In the genomic region with DNA sequence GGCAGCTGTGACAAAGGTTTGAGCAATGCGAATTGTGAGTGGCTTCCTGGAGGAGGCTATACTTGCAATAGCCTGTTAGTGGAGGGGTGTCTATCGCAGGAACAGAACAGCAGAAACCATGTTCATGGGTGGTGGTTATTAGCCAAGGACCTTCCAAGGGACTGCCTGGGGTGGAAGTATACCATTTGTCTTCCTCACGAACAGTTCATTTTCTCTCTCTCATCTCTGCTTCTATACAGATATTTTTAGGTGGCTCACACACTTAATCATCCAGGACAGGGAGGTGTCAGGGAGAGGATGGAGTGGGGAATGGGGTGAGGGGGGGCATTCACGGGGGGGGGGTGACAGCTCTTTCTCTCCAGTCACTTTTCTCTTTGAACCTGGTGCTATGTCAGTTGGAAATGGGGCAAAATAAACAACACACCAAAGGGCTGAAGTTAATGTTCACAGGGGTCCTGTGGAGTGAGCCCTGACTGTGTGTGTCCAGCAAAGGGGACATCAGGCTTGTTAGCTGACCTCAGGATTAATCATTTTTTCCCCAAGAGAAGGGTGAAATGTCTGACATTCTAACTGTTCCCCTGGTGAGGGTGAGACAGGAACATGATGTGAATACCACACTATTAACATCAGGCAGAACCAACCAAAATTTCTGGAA, we compare ENCODE assay signal across 23 mouse cellular contexts.
DNase-seq lines count a peak whose midpoint lies in the region; ATAC-seq and TF ChIP-seq lines count a peak whose summit lies in the region.
"Had no signal": no experiment of that assay in that cellular context is flagged by ENCODE, and none has a peak within 500 bp of the region (broad histone marks: within the 10 kb centered on the region; RNA-seq: fewer than 3 reads in every experiment).

No protein-coding gene starts in this region.

- no peak for DNase-seq in forebrain, embryonic 14.5 days (ENCODE audit: low spot score)
- peak; percentile 64 for DNase-seq in heart, adult 11 months
- no peak for DNase-seq in heart, adult 2 months
- DNase-seq in layer of hippocampus, adult 2 months (ENCODE audit: low spot score in 2 of 2) = no peak
- DNase-seq in layer of hippocampus, adult 18-20 months (ENCODE audit: low spot score in 2 of 2) = no peak
- no peak for DNase-seq in lung, postnatal 36 days
- DNase-seq: adrenal gland, adult 8-10 months; adrenal gland, postnatal 25 days; cerebellum, adult 11-12 months; cerebellum, adult 8-10 months; cerebellum, postnatal 10 days; cerebellum, postnatal 36 days; embryo, embryonic 11 days; gastrocnemius, postnatal 25 days had no signal

- peaks cover 32% of the 10 kb centered on the region for H3K4me1 ChIP-seq in forebrain, embryonic 14.5 days (ENCODE audit: control insufficient read depth, insufficient read depth, low read length)
- peaks cover 6% of the 10 kb centered on the region; the same call in 1 of the 2 replicates for H3K4me1 ChIP-seq in forebrain, embryonic 12.5 days
- H3K4me1 ChIP-seq in heart, adult 2 months (ENCODE audit: control insufficient read depth, insufficient read depth, low read length) = no peaks in the 10 kb centered on the region
- H3K4me1 ChIP-seq in lung, embryonic 16.5 days (replicated peaks; ENCODE audit: control insufficient read depth, insufficient read depth, low read length) = peaks cover 12% of the 10 kb centered on the region; the same call in 1 of the 2 replicates
- H3K4me1 ChIP-seq: intestine, embryonic 15.5 days had no signal

- no peak overlapping the region for H3K9ac ChIP-seq in forebrain, embryonic 14.5 days (ENCODE audit: low read length)
- no peak overlapping the region for H3K9ac ChIP-seq in forebrain, embryonic 12.5 days
- no peak overlapping the region for H3K9ac ChIP-seq in heart, adult 2 months (ENCODE audit: low read depth, low read length)
- H3K9ac ChIP-seq in lung, embryonic 16.5 days (ENCODE audit: low read length) = no peak overlapping the region
- H3K9ac ChIP-seq: embryonic facial prominence, embryonic 13.5 days; hindbrain, embryonic 15.5 days; intestine, embryonic 15.5 days had no signal

- no peaks in the 10 kb centered on the region for H3K79me2 ChIP-seq in heart, adult 2 months (replicated peaks; ENCODE audit: control insufficient read depth, insufficient read depth, low read length)

- H3K27me3 ChIP-seq in forebrain, embryonic 14.5 days (replicated peaks; ENCODE audit: control insufficient read depth, insufficient read depth, low read length) = no peaks in the 10 kb centered on the region
- no peaks in the 10 kb centered on the region for H3K27me3 ChIP-seq in forebrain, embryonic 12.5 days
- no peaks in the 10 kb centered on the region for H3K27me3 ChIP-seq in heart, adult 2 months (ENCODE audit: control insufficient read depth, insufficient read depth, low read length)
- no peaks in the 10 kb centered on the region for H3K27me3 ChIP-seq in lung, embryonic 16.5 days (ENCODE audit: control insufficient read depth, insufficient read depth, low read depth, low read length)
- H3K27me3 ChIP-seq: embryonic facial prominence, embryonic 13.5 days; hindbrain, embryonic 15.5 days; intestine, embryonic 15.5 days had no signal

- ATAC-seq in forebrain, embryonic 14.5 days = no peak
- no peak for ATAC-seq in forebrain, embryonic 12.5 days (ENCODE audit: low FRiP score)
- peak; percentile 78 for ATAC-seq in lung, embryonic 16.5 days (ENCODE audit: low read depth)
- ATAC-seq: activated CD4-positive, CD25-positive, alpha-beta regulatory T cell, adult 4 months; intestine, embryonic 15.5 days had no signal

- no peak for TF ChIP-seq EP300 in heart, adult 2 months (IDR thresholded peaks at IDR 0.05; ENCODE audit: insufficient read depth, low read depth, low read length)

- TF ChIP-seq POLR2A in heart, adult 2 months (IDR thresholded peaks at IDR 0.05; ENCODE audit: insufficient read depth, low read depth, low read length) = no peak

- 72% methylated on average over 4 of the region's 4 CpGs for WGBS in forebrain, embryonic 14.5 days
- 82% methylated on average over 4 of the region's 4 CpGs for WGBS in forebrain, embryonic 12.5 days
- 77% methylated on average over 4 of the region's 4 CpGs for WGBS in heart, adult 2 months
- WGBS in lung, embryonic 16.5 days = 42% methylated on average over 4 of the region's 4 CpGs

- no peak overlapping the region for H3K4me2 ChIP-seq in forebrain, embryonic 14.5 days (ENCODE audit: low read length)
- no peak overlapping the region for H3K4me2 ChIP-seq in forebrain, embryonic 12.5 days
- H3K4me2 ChIP-seq in lung, embryonic 16.5 days (ENCODE audit: low read depth, low read length) = no peak overlapping the region
- H3K4me2 ChIP-seq: embryonic facial prominence, embryonic 13.5 days; heart, embryonic 11.5 days; hindbrain, embryonic 15.5 days; intestine, embryonic 15.5 days had no signal

- no peaks in the 10 kb centered on the region for H3K9me3 ChIP-seq in forebrain, embryonic 14.5 days (replicated peaks; ENCODE audit: control insufficient read depth, low read length)
- no peaks in the 10 kb centered on the region for H3K9me3 ChIP-seq in forebrain, embryonic 12.5 days
- H3K9me3 ChIP-seq in lung, embryonic 16.5 days (ENCODE audit: control insufficient read depth, low read length) = no peaks in the 10 kb centered on the region
- H3K9me3 ChIP-seq: embryonic facial prominence, embryonic 10.5 days; embryonic facial prominence, embryonic 13.5 days; hindbrain, embryonic 15.5 days; intestine, embryonic 15.5 days had no signal

- H3K27ac ChIP-seq in forebrain, embryonic 14.5 days (ENCODE audit: low read depth, low read length) = 0 out of 2 replicates have a peak overlapping the region, but pooled peaks have one; percentile 14
- no peak overlapping the region for H3K27ac ChIP-seq in forebrain, embryonic 12.5 days
- no peak overlapping the region for H3K27ac ChIP-seq in heart, adult 2 months
- peak overlapping the region; percentile 43; the same call in 1 of the 2 replicates for H3K27ac ChIP-seq in layer of hippocampus, adult 2 months
- no peak overlapping the region; the same call in none of the 2 replicates for H3K27ac ChIP-seq in lung, embryonic 16.5 days (ENCODE audit: low read length)
- H3K27ac ChIP-seq: embryonic facial prominence, embryonic 10.5 days; embryonic facial prominence, embryonic 13.5 days; hindbrain, embryonic 15.5 days; intestine, embryonic 15.5 days had no signal

- H3K4me3 ChIP-seq in forebrain, embryonic 14.5 days (ENCODE audit: low read depth, low read length) = no peak overlapping the region
- no peak overlapping the region for H3K4me3 ChIP-seq in forebrain, embryonic 12.5 days (replicated peaks)
- no peak overlapping the region for H3K4me3 ChIP-seq in heart, adult 2 months
- no peak overlapping the region for H3K4me3 ChIP-seq in layer of hippocampus, adult 2 months
- H3K4me3 ChIP-seq in lung, embryonic 16.5 days (ENCODE audit: low read length) = no peak overlapping the region
- H3K4me3 ChIP-seq: embryonic facial prominence, embryonic 10.5 days; embryonic facial prominence, embryonic 13.5 days; erythroblast, embryonic 14.5 days; hindbrain, embryonic 15.5 days; intestine, embryonic 15.5 days had no signal

- TF ChIP-seq CTCF in heart, adult 2 months (IDR thresholded peaks at IDR 0.05) = no peak
- no peak for TF ChIP-seq CTCF in layer of hippocampus, adult 2 months (conservative IDR thresholded peaks at IDR 0.05)

- H3K36me3 ChIP-seq in forebrain, embryonic 14.5 days (ENCODE audit: control insufficient read depth, insufficient read depth, low read length) = no peaks in the 10 kb centered on the region
- no peaks in the 10 kb centered on the region for H3K36me3 ChIP-seq in forebrain, embryonic 12.5 days (replicated peaks)
- no peaks in the 10 kb centered on the region for H3K36me3 ChIP-seq in heart, adult 2 months (ENCODE audit: control insufficient read depth, insufficient read depth, low read length)
- H3K36me3 ChIP-seq in lung, embryonic 16.5 days (ENCODE audit: control insufficient read depth, insufficient read depth, low read length) = no peaks in the 10 kb centered on the region
- H3K36me3 ChIP-seq: embryonic facial prominence, embryonic 10.5 days; embryonic facial prominence, embryonic 13.5 days; hindbrain, embryonic 15.5 days; intestine, embryonic 15.5 days had no signal

- intact Hi-C loops in heart, adult 2 months (cut with DNase I) = no loop called here

Comparison
In these comparisons a context has a peak if more than half of its experiments do, and no peak if none do; other contexts are left out.
1. H3K27ac ChIP-seq: peak in forebrain, embryonic 14.5 days (single experiment) and layer of hippocampus, adult 2 months (single experiment); none in forebrain, embryonic 12.5 days (single experiment), heart, adult 2 months (single experiment) and lung, embryonic 16.5 days (single experiment).